Mouse (Mus musculus): Measurements from ENCODE around the gene Ndst2.
A peak's percentile ranks its signal among the peaks of the same experiment; 100 is the strongest.

Ndst2 gene

DNA sequence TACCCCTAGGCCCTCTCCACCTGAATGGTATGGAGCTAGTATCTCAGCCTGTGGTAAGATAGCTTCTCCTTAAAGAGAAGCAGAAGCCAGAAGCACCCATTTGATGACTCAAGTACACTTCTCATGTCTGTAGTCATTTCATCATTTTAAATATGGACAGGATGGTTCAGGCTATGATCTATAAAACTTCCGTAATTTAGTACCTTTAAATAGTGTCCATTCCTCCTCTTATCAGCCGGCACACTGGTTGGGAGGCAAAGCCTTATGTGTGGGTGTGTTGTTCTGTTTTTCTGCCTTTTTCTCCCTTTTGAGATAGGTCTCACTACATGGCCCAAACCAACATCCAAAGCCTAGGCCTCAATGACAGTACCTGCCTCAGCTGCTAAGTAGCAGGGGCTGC is 35.8 kb downstream of the Ndst2 start:
- no peak for DNase-seq (ENCODE audit: low spot score)

DNA sequence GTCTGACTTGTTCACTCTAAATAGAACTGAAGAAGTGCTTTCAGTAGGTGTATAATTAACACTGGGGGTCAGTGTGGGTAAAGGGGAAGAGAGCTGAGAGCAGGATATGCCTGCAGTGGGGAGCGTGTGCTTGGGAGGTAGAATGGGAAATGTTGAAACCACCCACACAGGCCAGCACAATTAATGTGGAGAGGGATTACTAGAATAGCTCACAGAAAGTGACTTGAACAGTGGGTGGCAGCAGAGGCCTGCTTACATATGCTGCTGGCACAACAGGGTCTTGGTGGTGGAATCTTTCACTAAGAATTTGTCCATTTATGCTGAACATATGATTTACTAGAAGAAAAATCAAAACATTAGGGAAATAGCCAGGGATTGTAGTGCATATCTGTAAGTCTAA is 37.4 kb downstream of the Ndst2 start:
- peak; percentile 50 for DNase-seq (ENCODE audit: low spot score)

DNA sequence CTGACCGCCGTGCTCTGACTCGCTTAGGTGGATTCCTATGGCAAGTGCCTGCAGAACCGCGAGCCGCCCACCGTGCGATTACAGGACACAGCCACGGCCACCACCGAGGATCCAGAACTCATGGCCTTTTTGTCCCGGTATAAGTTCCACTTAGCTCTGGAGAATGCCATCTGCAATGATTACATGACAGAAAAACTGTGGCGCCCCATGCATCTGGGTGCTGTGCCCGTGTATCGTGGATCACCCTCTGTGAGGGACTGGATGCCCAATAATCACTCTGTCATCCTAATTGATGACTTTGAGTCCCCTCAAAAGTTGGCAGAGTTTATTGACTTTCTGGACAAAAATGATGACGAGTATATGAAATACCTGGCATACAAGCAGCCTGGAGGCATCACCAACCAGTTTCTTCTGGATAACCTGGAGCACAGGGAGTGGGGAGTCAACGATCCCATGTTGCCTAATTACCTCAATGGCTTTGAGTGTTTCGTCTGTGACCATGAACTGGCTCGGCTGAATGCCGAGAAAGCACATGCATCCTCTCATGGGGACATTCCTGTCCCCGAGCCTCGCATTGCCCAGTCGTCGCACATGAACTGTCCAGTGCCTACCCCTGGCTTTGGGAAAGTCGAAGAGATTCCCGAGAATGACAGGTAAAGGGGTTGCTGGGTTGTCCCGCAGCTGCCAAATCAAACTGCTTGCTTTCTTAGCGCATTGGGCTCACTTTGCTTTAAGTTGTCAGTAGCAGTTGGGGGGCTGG is 38.4 kb downstream of the Ndst2 start:
- no peak for DNase-seq (ENCODE audit: low spot score)

DNA sequence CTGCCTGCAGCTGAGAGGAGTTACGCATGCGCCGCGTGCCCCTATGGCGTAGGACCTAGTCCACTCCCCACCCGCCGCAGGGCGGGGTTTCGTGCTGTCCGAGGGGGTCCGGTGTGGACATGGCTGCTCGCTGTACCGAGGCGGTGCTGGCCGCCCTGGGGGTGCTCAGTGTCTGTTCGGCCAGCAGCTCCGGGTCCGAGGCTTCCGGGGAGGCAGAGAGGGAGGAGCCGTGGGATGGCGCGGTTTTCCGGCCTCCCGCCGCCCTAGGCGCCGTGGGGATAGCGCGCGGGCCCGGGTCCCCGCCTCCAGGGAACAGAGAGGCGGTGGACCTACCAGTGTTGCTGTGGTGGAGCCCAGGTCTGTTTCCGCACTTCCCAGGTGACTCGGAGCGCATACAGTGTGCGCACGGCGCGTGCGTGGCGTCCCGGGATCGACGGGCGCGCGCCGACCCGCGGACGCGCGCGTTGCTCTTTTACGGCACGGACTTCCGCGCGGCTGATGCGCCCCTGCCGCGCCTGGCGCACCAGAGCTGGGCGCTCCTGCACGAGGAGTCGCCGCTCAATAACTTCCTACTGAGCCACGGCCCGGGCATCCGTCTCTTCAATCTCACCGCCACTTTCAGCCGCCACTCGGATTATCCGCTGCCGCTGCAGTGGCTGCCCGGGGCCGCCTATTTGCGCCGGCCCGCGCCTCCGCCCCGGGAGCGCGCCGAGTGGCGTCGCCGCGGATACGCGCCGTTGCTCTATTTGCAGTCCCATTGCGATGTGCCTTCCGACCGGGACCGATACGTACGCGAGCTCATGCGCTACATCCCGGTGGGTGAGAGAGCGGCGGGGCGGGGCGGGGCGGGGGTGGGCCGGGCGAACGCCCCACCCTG is 39.2 kb downstream of the Ndst2 start, which contains the start of gene Fut11:
TSS of gene Fut11 (plus strand) at position 85 of the 877 bp plus-strand sequence.
- DNase-seq (ENCODE audit: low spot score): peak; percentile 58

DNA sequence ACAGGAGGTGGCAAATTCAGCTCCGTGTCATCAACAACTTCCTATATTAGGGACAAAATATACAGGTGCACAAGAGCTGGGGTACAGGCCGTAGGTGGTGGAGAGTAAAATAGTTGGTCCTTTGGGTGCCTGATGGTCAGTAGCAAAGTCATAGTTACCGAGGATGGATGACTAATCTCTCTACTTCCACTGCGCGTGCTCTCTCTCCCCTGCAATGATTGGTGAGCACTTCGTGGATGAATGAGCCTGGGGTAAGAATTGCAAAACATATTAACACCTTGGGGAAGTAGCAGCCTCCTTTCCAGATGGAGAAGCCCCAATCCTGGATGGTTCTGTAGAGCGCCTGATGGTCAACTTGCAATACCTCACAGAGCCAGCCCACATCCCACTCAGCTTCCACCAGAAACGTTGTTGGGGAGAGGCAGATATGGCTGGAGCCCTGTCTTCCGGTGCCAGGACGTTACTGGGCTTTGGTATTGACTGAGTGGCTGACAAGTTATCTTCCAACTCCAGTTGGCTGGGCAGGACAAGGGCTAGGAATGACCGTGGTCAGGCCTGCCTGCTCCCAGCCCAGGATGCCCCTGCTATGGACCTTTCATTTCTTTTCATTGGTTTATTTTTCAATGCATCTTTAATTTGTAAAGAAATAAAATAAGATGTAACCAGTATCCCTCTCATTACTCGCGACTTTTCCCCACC is 40.0 kb downstream of the Ndst2 start:
- no peak for DNase-seq (ENCODE audit: low spot score)

DNA sequence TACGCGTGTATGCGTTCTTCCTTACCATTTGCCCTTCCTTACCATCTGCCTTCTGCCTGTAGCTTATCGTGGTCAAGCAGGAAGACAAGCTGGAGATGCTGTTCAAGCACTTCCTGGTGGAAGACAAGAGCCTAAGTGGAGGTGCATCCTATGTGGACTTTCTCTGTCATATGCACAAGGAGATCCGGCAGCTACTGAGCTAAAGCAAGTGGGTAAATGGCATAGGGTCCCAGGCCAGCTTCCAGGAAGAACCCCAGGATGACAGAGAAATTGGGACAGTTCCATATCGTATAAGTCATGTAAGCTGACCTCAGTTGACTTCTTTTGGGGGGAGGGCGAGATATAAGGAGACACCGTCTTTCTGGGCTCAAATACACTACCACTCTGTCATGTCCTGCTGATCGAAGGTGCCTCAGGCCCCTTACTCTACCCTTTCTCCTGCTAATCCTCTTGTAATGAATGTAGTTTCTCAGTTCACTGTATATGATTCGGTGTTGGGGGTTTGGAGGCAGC is 40.7 kb downstream of the Ndst2 start:
- no peak for DNase-seq (ENCODE audit: low spot score)

DNA sequence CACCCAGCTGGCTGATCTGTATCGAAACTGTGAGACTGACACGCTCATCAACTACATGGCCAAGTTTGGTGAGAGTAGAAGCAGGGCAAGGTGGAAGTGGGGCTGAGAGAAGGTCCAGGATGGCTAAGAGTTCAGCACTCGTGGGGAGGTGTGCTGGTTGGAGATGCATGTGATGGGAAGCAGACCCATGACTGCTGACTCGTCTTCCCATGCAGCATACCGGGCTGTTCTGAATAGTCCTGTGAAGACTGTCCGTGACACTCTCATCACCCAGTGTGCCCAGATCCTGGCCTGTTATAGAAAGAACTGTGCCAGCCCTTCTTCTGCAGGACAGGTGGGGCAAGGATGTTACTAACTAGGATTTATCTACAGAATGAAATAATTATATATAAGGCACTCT is 42.6 kb downstream of the Ndst2 start:
- DNase-seq (ENCODE audit: low spot score): no peak

DNA sequence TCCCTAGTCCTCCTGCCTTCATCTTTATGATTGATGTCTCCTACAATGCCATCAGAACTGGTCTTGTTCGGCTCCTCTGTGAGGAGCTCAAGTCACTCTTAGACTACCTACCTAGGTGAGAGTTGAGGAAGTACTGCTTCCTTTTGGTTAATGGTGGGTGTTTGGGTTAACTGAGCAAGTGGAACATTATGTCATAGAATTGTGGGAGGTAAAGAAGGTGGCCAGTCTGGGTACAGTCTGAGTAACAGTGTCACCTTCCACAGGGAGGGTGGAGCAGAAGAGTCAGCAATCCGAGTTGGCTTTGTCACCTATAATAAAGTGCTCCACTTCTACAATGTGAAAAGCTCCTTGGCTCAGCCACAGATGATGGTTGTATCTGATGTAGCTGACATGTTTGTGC is 45.4 kb downstream of the Ndst2 start:
- no peak for DNase-seq (ENCODE audit: low spot score)

DNA sequence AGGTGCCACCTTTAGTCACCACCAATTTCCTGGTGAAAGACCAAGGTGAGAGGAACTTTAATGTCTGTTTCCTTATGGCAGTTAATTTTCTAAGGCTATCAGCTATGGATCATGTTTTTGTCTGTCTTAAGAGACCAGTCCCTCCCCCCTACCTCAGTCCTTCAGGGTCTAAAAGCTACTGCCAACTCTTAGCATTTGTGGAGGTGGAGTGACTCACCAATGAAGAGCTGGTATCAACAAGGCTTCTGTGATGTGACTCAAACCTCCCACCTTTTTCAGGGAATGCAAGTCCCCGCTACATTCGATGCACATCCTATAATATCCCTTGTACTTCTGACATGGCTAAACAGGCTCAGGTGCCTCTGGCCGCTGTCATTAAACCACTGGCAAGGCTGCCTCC is 47.8 kb downstream of the Ndst2 start:
- DNase-seq (ENCODE audit: low spot score): no peak

DNA sequence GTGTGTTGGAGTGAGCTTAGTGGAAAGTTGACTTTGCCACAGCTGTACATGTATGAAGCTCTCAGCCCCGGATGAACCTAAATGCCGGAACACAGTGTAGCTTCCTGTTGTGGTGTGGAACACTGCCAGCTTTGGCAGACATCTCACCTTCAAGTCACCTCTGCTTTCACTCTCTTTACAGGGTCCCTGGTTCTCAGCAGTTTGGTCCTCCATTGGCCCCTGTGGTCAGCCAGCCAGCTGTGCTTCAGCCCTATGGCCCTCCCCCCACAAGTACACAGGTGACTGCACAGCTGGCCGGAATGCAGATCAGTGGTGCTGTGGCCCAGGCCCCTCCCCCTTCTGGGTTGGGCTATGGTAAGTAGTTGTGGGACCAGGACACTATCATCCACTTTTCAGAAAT is 51.9 kb downstream of the Ndst2 start:
- DNase-seq (ENCODE audit: low spot score): no peak

DNA sequence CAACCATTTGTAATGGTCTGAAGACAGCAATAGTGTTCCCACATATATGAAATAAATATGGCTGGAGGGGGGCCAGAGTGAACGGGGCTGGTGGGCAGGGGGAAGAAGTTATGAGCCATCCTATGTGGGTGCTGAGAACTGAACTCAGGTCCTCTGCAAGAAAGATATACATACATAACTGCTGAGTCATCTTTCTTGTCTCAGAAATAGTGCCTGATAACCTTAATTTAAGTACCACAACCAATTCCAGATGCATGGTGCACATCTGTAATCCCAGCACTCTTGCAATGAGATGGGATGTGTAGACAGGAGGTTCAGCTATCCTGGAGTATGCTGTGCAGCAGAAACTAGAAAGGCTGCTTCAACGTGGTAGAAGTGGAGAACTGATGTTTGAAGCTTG is 52.6 kb downstream of the Ndst2 start:
- no peak for DNase-seq (ENCODE audit: low spot score)

DNA sequence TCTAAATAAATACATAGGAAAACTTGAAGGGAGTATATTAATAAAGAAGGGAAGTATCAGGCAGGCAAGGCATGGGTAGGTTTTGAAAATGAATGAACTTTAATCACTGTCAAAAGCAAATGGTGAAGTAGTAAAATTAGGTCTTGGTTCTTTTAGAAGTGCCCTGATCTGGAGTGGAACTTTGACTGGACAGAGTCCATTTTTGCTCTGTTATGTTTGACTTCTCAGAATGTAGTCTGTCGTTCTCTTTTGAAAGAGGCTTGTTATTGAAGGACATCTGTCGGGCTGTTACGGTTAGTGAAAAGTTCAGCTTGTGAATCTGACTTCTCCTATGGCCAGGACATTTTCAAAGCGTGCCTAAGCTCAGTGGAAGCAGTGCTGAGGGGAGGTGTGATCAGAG is 56.5 kb downstream of the Ndst2 start:
- no peak for DNase-seq (ENCODE audit: low spot score)

DNA sequence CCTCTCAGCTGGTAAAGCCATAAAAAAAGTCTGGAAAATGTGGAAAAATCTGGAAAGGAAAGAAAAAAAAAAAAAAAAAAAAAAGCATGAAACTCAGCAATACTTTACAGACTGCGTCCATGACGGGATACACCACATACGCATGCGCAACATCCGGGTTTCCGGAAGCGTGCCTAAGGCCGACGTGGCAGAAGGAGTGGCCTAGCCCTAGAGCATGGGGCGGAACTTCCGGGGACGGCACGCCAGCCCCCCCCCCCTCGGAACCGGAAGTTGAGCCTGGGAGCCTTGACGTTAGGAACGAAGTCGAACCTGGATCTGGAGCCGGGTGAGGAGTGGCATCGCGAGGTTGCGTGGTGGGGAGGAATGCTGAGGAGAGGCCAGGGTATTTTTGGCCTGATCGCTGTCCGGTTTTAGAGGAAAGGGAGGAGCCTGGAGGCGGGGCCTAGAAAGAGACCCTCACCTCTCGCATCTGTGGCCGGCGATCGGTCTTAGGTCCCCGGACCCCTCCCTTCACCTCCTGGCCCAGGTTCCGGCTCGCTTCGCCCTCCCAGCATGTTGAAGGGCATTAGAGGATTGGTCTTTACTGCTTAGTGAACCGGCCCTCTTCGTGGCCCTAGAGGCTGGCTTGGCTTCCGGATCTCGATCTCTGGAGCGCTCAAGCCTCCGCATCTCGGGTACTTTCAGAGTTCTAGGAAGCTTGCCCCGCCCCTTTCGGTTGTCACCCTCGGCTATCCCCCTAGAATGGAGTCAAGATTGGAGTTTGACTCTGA is 60.1 kb downstream of the Ndst2 start, which contains the start of gene Sec24c:
TSS of gene Sec24c (plus strand) at position 245 of the 770 bp plus-strand sequence.
- DNase-seq (ENCODE audit: low spot score): peak; percentile 88

DNA sequence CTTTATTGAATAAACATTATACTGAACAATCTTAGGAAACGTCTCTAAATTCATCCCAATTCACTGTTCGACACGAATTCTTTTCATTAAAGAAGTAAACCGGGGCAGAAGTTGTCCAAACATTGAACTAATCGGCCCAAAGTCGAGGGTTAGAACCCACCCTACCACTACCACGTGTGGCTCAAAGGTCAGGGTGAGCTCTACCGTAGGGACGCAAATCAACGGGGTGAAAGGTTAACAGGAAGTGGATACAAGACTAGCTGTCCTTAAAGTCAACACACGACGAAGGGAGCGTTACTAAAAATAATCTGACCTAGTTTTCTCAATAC is 60.7 kb downstream of the Ndst2 start:
- DNase-seq (ENCODE audit: low spot score): peak; percentile 53
